Mouse (Mus musculus): ENCODE data around the gene Tsga10ip. TPM values are rescaled to one million over a fixed set of nuclear protein-coding genes. Genes with fewer than 3 reads are reported as not detected.
A peak's percentile ranks its signal among the peaks of the same experiment; 100 is the strongest.

Gene Tsga10ip
- polyA plus RNA-seq, 1 experiment from 2014 or later: not detected

DNA sequence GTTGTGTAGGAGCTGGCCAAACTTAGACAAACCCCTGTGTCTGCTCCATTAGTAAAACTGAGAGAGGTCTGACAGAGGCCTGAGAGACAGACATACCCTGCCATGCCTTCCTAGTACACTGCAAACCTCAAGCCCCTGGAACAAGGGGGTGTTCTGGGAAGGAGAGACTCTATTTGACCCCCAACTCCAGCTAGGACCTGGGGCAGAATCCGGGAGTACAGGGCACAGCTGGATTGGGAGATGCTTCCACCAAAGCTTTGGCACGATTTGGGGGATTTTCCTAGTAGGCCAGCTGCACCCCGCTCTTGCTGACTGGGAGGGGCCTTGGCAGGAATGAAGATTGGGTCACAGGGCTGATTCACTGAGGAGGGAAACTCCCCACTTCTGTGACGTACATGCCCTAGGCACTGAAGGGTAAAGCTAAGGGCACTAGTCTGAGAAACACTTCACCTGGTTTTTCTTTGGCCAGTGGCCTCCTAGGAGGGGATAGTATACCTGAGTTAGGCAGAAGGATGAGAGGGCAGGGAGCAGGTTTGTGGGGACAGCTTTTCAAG lies 29.7 kb upstream of the Tsga10ip start:
- H3K4me1 ChIP-seq: peaks cover 23% of the 10 kb centered on the region
- no peak overlapping the region for H3K9ac ChIP-seq
- peaks cover 4% of the 10 kb centered on the region for H3K36me3 ChIP-seq
- no peak overlapping the region for H3K4me2 ChIP-seq
- no peak overlapping the region for H3K27ac ChIP-seq
- WGBS (ENCODE audit: insufficient replicate concordance): 65% methylated on average over 4 of the region's 4 CpGs
- no peak for ATAC-seq
- H3K9me3 ChIP-seq (replicated peaks): no peaks in the 10 kb centered on the region
- H3K4me3 ChIP-seq: no peak overlapping the region
- peaks cover 16% of the 10 kb centered on the region; the same call in 1 of the 2 replicates for H3K27me3 ChIP-seq (replicated peaks)

DNA sequence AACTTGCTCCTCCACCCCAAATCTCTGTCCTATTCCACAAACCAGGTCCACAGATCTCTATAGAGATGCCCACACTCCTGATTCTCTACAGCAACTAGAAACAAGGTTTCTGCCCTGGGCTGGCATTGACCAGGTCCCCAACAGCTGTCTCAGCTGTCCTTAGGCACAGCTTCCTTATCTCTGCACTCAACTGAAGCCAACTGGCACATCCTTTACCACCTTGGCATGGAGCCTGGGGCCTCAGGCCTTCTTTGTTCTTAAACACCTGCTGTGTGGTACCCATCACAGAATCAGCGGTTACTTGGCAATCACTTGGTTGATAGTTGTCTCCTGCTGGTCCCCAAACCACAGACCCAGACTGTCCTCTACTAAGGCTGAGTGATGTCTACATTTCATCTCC lies 28.1 kb upstream of the Tsga10ip start:
- Histone ChIP-seq H3K4me1 (peaks cover 38% of the 10 kb centered on the region), H3K4me3 (no peak overlapping the region), H3K27me3 (replicated peaks) (peaks cover 13% of the 10 kb centered on the region; the same call in 1 of the 2 replicates), H3K36me3 (peaks cover 14% of the 10 kb centered on the region), H3K27ac (no peak overlapping the region), H3K9ac (no peak overlapping the region), H3K4me2 (no peak overlapping the region), H3K9me3 (replicated peaks) (no peaks in the 10 kb centered on the region)
- ATAC-seq: no peak
- WGBS (ENCODE audit: insufficient replicate concordance): 71% methylated on average over 1 of the region's 1 CpGs

DNA sequence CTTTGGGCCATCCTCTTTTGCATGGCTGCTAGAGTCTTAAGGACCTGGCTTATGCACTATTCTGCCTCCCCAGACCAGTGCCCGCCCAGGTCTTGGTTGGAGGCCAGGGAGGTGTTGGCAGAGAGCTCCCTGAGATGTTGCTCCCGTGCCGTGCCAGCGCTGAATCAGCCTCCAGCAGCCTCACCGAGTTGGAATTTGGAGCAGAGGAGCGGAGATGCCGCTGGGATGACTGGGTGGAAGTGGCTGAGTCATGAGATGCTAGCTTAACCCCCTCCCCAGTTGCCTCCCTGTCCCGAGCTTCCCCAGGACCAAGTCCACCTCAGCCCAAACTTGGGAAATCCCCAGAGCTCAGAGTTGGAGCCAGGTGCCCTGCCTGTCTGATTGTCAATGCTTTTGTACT lies 27.5 kb upstream of the Tsga10ip start:
- WGBS (ENCODE audit: insufficient replicate concordance): 61% methylated on average over 8 of the region's 8 CpGs
- Histone ChIP-seq H3K4me3 (no peak overlapping the region), H3K27me3 (replicated peaks) (peaks cover 8% of the 10 kb centered on the region; the same call in 1 of the 2 replicates), H3K4me1 (peaks cover 38% of the 10 kb centered on the region), H3K27ac (no peak overlapping the region), H3K9me3 (replicated peaks) (no peaks in the 10 kb centered on the region), H3K36me3 (peaks cover 14% of the 10 kb centered on the region), H3K9ac (no peak overlapping the region), H3K4me2 (no peak overlapping the region)
- ATAC-seq: no peak

GRCm38 (mm10) chr19:5429219-5429618 lies 26.9 kb upstream of the Tsga10ip start:
- Histone ChIP-seq H3K27ac (no peak overlapping the region), H3K4me2 (no peak overlapping the region), H3K9me3 (replicated peaks) (no peaks in the 10 kb centered on the region), H3K36me3 (peaks cover 14% of the 10 kb centered on the region), H3K4me1 (peaks cover 37% of the 10 kb centered on the region), H3K27me3 (replicated peaks) (0 out of 2 replicates have a peak, but pooled peaks cover 3% of the 10 kb centered on the region), H3K4me3 (no peak overlapping the region), H3K9ac (no peak overlapping the region)
- 63% methylated on average over 4 of the region's 4 CpGs for WGBS (ENCODE audit: insufficient replicate concordance)
- ATAC-seq: no peak

- 83% methylated on average over 2 of the region's 2 CpGs for WGBS (ENCODE audit: insufficient replicate concordance)
- ATAC-seq: no peak
- peaks cover 37% of the 10 kb centered on the region for H3K4me1 ChIP-seq
- no peak overlapping the region for H3K4me2 ChIP-seq
- no peaks in the 10 kb centered on the region for H3K27me3 ChIP-seq (replicated peaks)
- no peaks in the 10 kb centered on the region for H3K9me3 ChIP-seq (replicated peaks)
- H3K4me3 ChIP-seq: no peak overlapping the region
- no peak overlapping the region for H3K9ac ChIP-seq
- H3K36me3 ChIP-seq: peaks cover 16% of the 10 kb centered on the region
- no peak overlapping the region for H3K27ac ChIP-seq
Observed at GRCm38 (mm10) chr19:5428083-5428482, 25.8 kb upstream of the Tsga10ip start.

- H3K4me1 ChIP-seq: peaks cover 39% of the 10 kb centered on the region
- WGBS (ENCODE audit: insufficient replicate concordance): 88% methylated on average over 13 of the region's 13 CpGs
- 0 out of 2 replicates have a peak overlapping the region, but pooled peaks have one; percentile 78 for H3K4me3 ChIP-seq
- peak overlapping the region; percentile 95 for H3K4me2 ChIP-seq
- H3K27ac ChIP-seq: no peak overlapping the region
- H3K9me3 ChIP-seq (replicated peaks): no peaks in the 10 kb centered on the region
- 0 out of 2 replicates have a peak overlapping the region, but pooled peaks have one; percentile 12 for H3K9ac ChIP-seq
- no peaks in the 10 kb centered on the region for H3K27me3 ChIP-seq (replicated peaks)
- peaks cover 29% of the 10 kb centered on the region for H3K36me3 ChIP-seq
- ATAC-seq: no peak
Observed at GRCm38 (mm10) chr19:5426640-5427290, 24.4 kb upstream of the Tsga10ip start.

DNA sequence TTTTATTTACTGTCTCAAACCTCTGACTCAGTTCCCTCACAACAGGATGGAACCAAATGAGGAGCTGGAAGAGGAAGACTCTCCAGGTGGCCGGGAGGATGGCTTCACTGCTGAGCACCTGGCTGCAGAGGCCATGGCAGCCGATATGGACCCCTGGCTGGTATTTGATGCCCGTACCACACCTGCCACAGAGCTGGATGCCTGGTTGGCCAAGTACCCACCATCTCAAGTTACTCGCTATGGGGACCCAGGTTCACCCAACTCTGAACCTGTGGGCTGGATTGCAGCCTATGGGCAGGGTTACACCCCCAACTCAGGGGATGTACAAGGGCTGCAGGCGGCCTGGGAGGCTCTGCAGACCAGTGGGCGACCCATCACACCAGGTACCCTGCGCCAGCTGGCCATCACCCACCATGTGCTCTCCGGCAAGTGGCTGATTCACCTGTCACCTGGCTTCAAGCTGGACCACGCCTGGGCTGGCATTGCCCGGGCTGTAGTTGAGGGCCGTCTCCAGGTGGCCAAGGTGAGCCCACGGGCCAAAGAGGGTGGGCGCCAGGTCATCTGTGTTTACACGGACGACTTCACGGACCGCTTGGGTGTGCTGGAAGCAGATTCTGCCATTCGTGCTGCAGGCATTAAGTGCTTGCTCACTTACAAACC lies 23.7 kb upstream of the Tsga10ip start:
- Histone ChIP-seq H3K27ac (peak overlapping the region; percentile 89), H3K9ac (peak overlapping the region; percentile 90), H3K9me3 (replicated peaks) (no peaks in the 10 kb centered on the region), H3K27me3 (replicated peaks) (no peaks in the 10 kb centered on the region), H3K4me2 (peak overlapping the region; percentile 95), H3K36me3 (peaks cover 37% of the 10 kb centered on the region), H3K4me3 (peak overlapping the region; percentile 78), H3K4me1 (peaks cover 39% of the 10 kb centered on the region)
- no peak for ATAC-seq
- WGBS (ENCODE audit: insufficient replicate concordance): 80% methylated on average over 18 of the region's 18 CpGs

DNA sequence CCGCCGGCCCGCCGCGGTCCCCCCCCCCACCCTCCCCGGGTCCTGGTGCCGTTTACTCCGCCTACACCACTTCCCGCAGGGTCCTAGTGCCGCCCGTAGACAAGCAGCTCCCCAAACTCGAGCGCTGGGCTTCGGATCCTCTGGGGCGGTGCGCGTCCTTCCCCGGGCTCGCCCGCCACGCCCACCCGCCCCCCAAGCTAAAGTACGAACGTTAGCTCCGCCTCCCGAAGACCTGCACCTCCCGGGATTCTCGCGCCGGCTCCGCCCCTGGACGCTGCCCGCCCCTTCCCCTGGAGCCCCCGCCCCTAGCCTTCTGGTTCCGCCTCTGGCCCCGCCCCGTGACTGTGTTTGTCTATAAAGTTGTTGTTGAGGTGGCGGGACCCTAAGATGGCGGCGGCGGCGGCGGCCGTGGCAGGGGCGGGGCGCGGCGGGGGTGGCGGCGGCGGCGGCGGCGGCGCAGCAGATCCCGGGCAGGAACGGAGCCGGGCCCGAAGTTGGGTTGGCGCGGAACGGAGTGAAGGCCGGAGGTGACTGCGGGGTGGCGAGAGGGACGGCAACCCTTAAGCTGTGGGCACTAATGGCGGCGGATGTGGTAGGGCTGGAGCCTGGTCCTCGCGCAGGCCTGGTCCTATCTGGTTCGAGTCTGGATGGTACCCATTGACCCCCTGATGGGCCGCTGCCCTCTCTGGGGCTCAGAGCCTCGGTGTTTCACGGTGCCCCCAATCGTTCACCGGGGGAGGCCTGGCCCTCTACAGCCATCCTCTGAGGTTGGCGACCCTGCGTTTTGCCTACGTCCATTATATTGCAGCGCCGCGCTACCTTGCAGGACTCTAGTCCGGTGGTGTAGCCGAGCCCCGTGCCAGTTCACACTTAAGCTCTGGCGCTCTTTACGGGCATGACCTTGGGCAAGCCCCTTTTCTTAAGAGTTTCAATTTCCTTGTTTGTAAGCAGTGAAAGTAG lies 22.7 kb upstream of the Tsga10ip start, which contains the start of the genes Drap1 and AI837181:
TSS of gene Drap1 (minus strand) at position 198 of the 960 bp plus-strand sequence.
TSS of gene AI837181 (plus strand) at position 363 of the 960 bp plus-strand sequence.
- Histone ChIP-seq H3K36me3 (peaks cover 46% of the 10 kb centered on the region), H3K4me2 (peak within 1 kb of the TSS; percentile 95), H3K27me3 (replicated peaks) (no peaks in the 10 kb centered on the region), H3K9ac (peak within 1 kb of the TSS; percentile 90), H3K9me3 (replicated peaks) (no peaks in the 10 kb centered on the region), H3K4me3 (peak within 1 kb of the TSS; percentile 78), H3K4me1 (peaks cover 39% of the 10 kb centered on the region), H3K27ac (peak within 1 kb of the TSS; percentile 89)
- peak; percentile 87 for ATAC-seq
- 1% methylated on average over 60 of the region's 87 CpGs for WGBS (ENCODE audit: insufficient replicate concordance)

DNA sequence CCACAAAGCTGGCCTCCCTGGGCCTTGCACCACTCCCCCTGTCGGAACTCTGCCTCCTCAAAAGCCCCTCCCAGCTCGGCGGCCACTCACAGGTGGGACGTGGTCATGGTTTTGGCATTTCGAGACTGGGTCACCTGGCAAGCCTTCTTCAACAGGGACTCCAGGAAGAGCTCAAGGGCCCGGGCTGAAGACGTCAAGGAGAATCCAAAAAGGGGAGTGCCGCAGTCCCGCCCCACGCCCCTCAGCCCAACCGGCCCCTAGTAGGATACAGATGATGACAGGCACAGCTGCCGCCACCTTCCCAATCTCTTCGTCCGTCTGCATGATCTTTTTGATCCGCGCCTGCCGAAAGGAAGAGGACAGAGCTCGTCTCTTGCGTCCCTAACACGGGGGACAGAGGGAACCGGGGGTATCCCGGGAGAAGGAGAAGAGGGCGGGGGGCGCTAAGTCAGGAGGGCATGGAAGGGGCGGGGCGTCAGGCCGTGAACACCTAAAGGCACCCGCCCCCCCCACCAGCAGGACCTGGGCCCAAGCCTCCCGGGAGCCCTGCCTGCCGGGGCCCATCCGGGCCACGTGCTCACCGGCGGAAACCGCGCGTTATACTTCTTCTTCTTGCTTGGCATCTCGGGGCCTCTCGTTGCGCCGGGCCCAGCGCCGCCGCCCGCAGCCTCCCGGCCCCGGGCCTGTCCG lies 21.9 kb upstream of the Tsga10ip start:
- Histone ChIP-seq H3K4me1 (peaks cover 44% of the 10 kb centered on the region), H3K9ac (peak overlapping the region; percentile 90), H3K9me3 (replicated peaks) (no peaks in the 10 kb centered on the region), H3K27ac (peak overlapping the region; percentile 89), H3K27me3 (replicated peaks) (no peaks in the 10 kb centered on the region), H3K4me2 (peak overlapping the region; percentile 95), H3K36me3 (peaks cover 52% of the 10 kb centered on the region), H3K4me3 (peak overlapping the region; percentile 78)
- WGBS (ENCODE audit: insufficient replicate concordance): under 1% methylated on average over 37 of the region's 48 CpGs
- peak; percentile 63 for ATAC-seq

GRCm38 (mm10) chr19:5423561-5423960 lies 21.2 kb upstream of the Tsga10ip start:
- peak overlapping the region; percentile 78 for H3K4me3 ChIP-seq
- H3K4me1 ChIP-seq: peaks cover 44% of the 10 kb centered on the region
- H3K27me3 ChIP-seq (replicated peaks): no peaks in the 10 kb centered on the region
- peak overlapping the region; percentile 89 for H3K27ac ChIP-seq
- H3K9me3 ChIP-seq (replicated peaks): no peaks in the 10 kb centered on the region
- H3K4me2 ChIP-seq: peak overlapping the region; percentile 95
- 69% methylated on average over 12 of the region's 12 CpGs for WGBS (ENCODE audit: insufficient replicate concordance)
- ATAC-seq: no peak
- H3K36me3 ChIP-seq: peaks cover 52% of the 10 kb centered on the region
- H3K9ac ChIP-seq: peak overlapping the region; percentile 90
